Mouse (Mus musculus): ENCODE data around the gene Sugt1.

Sugt1 gene

GRCm38 (mm10) chr14:79607352-79607751 is 19.9 kb downstream of the Sugt1 start:
- DNase-seq (ENCODE audit: low spot score in 2 of 2): no peak

DNA sequence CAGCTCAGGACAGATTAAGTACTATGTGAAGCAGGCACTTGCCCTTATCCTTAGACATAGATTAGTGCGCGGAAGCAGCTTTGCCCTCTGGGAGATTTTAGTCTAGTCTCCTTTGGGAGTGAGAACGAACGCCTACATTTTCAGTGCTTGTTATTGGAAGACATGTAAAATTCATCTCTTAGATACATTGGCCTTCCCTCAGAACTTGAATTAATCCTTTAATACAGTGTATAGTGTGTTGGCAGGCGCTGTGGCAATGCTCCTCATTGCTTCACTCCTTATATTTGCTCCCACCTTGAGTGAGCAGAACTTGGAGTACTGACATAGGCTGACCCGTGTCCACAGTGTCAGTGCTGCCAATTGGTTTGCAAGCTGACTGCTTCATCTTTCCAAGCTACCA is 20.8 kb downstream of the Sugt1 start:
- no peak for DNase-seq (ENCODE audit: low spot score in 2 of 2)

DNA sequence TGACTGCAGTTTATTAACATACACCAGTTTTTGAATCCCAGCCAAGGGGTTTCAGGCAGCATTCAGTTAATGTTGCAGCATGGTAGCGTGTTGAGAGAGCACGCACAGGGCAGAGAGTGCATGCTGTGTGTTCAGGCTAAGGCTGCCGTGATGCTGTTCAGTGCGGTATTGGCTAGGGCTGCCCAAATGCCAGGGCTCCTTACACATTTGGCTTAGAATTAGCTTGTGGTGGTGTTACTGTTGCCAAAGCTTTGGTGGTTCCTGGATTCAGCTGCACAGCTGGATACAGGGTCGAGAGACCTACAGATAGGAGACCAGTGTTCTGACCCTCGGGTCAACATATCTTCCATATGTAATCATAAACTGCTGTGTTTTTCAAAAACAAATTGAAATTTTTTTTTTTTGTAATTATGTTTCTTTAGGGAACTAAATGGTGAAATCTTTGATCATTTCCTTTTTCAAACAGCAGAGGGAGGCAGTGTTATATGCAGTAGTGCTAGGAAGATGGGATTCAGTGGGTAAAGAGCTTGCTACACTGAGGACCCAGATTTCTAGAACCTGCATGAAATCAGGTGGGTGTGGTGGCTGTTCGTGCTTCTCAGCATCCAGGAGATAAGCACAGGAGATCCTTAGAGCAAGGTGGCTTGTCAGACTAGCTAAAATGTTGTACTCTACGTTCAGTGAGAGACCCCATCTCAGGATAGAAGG is 29.8 kb downstream of the Sugt1 start:
- DNase-seq (ENCODE audit: low spot score in 2 of 2): peak in 1 of 2 experiments; percentile 32

DNA sequence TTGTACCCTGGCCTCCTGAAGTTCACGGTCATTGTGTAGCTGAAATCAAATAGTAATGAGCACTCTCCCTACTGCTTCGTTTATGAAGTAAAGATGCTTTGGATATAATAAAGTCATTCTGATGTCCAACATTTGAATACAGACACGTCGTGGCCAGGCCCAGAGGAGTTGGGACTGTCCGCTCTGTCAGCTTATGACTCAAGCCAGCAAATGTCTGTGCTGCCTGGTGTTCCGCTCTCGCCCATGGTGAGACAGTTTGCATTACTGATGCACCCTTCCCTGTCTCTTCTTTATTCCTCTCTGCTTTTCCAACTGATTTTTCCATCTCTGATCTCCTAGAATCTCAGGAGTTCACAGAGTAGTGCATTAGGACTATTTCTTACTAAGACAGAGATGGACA is 32.3 kb downstream of the Sugt1 start:
- no peak for DNase-seq (ENCODE audit: low spot score in 2 of 2)

DNA sequence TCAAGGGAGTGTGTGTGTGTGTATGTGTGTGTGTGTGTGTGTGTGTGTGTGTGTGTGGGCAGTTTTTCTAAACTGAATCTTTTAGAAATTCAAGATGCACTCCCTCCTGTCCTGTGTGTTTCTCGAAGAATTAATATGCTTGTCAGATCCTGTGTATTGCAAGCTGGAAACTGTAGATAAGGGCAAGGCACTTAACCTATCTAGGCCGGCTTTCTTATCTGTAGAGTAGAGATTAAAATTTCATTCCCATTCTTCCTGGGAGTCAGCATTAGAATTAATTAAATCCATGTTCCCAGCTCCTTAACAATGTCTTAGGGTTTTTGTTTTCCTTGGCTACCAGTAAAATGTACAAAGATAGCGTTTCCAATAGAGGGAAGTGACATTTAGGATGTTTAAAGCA is 33.7 kb downstream of the Sugt1 start:
- DNase-seq (ENCODE audit: low spot score in 2 of 2): no peak

DNA sequence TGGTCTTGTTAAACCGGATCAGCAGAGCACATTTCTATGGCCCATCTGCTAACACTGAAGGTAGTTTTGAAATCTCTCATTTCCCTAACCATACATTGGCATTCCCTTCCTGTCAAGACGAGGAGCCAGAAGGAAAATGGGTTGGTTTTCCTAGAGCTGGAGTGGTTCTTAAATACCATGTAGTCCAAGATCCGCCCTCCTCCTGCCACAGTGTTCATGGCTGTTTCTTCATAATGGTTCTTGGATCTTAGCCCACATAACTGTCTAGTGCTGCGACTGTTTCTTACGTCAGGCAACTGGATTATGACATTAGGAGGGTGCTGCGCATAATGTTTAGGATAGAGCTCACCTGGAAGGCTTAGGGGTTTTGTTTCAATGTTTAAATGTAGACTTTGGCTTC is 44.8 kb downstream of the Sugt1 start:
- no peak for DNase-seq (ENCODE audit: low spot score in 2 of 2)

- DNase-seq (ENCODE audit: low spot score in 2 of 2): no peak
These were observed 45.7 kb downstream of the Sugt1 start for GRCm38 (mm10) chr14:79633196-79633595.

GRCm38 (mm10) chr14:79636814-79637213 is 49.3 kb downstream of the Sugt1 start:
- DNase-seq (ENCODE audit: low spot score in 2 of 2): no peak

DNA sequence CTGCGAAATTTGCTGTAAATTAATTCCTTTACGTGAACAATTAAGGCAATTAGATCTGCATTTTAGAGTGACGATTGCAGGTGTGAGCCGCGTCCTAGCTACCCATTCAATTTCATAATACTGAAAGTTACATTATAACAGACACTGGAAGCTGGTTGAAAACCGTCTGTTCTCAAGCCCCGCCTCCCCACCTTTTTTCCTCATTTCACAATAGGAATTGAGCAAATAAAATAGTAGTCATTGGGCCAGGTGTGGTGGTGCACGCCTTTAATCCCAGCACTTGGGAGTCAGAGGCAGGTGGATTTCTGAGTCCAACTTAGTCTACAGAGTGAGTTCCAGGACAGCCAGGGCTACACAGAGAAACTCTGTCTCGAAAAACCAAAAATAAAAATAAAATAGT is 54.6 kb downstream of the Sugt1 start:
- DNase-seq (ENCODE audit: low spot score in 2 of 2): no peak

- DNase-seq (ENCODE audit: low spot score in 2 of 2): no peak
These were observed 57.9 kb downstream of the Sugt1 start for GRCm38 (mm10) chr14:79645378-79645777.

DNA sequence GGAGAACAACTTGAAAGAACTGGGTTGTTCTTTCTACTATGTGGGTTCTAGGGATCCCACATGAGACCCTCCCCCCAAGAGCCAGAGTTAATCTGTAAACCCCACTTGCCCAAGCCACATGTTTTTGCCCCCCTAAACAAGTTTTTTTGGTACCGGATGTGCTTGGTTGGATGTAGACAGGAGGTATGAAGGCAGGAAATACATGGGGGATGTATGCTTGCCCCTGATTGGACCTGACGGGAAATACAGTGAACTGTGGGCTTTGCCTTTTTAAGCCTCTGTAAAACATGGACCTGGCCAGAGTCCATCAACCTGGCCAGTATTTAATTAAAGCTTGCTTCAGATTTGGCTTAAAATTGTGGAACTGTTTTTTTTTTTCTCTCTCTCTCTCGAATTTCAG is 62.2 kb downstream of the Sugt1 start:
- no peak for DNase-seq (ENCODE audit: low spot score in 2 of 2)

- DNase-seq (ENCODE audit: low spot score in 2 of 2): no peak
These were observed 65.2 kb downstream of the Sugt1 start for GRCm38 (mm10) chr14:79652654-79653053.

GRCm38 (mm10) chr14:79658286-79658685 is 70.8 kb downstream of the Sugt1 start:
- peak; percentile 42 to 54 for DNase-seq (ENCODE audit: low spot score in 2 of 2)

DNA sequence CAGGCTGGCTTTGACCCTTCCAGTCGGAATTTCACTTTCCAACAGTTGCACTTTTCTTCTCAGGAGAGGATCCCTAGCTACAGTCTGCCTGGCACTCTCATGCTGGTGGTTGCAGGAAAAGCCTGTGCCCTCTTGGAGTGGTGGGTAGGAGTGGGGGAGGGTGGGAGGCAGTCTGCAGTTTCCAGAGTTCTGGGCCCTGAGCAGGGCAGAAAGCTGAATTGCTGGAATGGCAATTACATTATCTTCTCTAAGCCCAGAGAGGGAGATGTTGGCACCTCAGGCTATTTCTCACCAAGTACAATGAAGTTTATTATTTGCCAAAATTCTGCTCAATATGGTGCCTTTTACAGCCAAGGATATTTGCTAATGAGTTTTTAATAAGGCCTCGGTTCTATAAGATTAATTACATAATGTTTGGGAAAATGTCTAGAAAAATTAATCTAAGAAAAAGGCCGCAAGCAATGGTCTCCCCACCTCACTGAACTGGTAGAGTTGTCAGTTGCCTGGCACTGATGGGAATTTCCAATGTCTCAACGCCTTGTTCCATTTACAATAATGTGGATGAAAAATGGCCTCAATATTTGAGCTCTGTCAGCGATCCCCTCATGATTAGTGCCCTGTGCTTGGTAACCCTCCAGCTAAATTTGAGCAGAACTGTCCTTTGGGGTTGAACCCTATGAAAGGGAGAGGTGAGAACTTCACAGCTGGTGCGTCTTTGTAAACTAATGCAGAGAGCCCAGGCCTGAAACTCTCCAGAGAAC is 71.4 kb downstream of the Sugt1 start:
- DNase-seq (ENCODE audit: low spot score in 2 of 2): no peak

DNA sequence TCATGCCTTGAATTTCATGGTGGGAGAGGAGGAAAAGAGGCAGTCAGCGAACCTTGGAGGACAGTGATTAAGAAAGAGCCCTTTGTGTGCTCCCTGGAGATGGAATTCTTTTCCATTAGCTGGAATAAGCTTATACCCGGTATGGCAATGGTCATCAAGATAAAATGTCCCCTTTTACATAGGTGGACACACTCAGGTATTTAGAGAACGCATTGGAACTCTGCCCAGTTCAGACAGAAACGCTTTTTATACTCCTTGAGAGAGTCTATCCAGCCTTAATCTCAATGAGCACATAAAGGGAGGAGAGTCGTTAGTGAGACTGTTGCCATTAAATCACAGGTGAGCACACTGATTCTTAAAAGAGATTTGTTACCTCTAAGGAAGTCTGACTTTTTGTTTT is 73.0 kb downstream of the Sugt1 start:
- DNase-seq (ENCODE audit: low spot score in 2 of 2): no peak

DNA sequence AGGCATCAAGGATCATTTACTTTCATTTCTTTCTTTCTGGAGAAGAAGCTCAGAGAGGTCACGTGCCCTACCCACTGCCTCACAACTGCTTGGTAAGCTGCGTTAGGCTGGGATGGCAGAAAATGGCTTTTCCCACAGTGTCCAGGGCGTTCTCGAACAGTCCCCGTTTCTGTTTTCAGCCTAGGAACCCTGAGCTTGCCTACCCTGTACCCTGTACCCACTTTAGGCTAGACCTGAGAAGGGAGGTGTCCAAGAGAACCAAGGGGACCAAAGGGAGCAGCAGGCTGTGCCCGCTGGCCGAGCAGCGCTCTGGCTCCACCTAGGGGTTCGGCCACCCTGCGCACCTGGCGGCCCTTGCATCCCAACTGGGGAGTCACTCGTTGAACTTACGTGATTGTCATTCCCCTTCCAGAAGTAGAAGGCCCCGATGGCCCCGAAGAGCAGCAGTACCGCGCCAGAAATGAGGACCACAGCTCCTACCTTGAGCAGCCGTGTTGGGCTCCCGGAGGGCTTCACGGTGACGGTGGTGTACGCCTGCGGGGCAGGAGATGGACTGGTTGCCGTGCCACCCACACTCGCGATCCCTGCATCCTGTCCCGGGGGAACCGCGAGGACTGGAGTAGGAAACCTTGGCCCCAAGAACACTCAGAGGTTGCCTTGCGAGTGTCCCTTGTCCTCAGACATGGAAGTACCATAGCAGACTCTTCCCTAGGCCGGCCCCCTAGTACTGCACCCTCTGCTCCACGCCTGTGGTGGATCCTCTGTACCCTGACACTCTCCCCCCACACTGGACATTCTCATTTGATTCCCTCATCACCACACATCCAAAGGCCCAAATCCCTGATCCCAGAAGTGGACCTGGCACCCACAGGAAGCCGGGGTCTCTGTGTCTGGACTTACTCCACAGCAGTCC is 73.8 kb downstream of the Sugt1 start:
- peak in 1 of 2 experiments; percentile 50 for DNase-seq (ENCODE audit: low spot score in 2 of 2)

GRCm38 (mm10) chr14:79662001-79662400 is 74.5 kb downstream of the Sugt1 start, which contains the start of gene Cnmd:
Cnmd (minus strand) TSS chr14:79662170.
- DNase-seq (ENCODE audit: low spot score in 2 of 2): no peak

GRCm38 (mm10) chr14:79671008-79671407 is 83.5 kb downstream of the Sugt1 start:
- no peak for DNase-seq (ENCODE audit: low spot score in 2 of 2)

DNA sequence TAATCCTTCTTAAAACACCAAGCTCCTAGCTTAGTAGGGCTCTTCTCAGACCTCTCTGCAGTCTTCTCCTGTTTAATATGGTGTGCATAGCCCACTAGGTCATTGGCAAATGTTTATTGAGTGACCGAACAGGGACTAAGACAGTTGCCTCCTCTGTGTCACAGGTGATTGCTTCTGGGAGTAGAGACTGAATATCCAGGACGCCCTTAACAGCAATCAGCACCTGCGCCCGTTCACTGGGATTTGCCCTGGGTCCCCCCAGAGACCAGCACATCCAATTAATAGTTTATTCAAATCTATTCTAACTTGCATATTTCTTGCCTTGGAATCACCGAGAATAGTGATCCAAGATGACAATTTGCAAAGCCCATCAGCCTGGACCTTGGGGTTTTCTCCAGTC is 85.1 kb downstream of the Sugt1 start:
- DNase-seq (ENCODE audit: low spot score in 2 of 2): no peak

DNA sequence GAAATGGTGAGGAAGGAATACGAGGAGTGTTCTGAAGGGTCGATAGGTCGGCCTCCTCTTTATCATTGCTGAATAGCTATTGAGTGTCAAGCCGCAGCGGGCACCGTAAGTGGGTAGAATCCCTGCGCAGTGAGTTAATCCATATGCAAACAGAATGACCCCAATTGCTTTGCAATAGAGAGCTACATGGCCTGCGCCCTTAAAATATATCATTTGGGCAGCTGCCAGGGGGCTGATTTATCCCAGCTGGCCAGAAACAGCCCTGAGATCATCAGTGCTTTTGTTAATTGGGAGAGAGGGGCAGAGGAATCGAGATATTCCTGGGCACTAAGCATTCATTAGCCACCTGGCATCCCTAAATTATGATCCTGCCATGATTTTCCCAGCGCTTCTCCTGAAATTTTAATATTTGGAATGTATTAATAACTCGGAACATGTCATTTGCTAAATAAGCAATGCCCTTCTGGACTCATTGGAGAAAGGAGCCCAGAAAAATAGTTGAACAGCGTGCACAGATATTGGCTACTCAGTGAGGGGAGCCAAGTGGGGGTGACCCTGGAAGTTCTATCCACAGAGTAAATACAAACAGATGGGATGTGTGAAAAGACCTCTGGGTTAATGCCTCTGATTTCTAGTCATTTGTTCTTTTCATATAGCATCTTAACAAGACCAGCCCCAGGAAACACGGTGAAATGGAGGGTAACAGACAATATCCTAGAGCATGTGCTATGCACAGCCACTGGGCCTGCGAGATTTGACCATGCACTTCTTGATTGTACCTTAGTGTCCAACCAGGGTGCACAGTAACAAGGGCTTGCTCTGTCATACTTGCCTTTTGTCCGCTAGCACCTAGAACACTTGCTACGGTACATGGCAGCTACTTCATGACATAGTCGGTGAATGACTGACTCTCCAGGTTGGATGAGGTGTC is 85.9 kb downstream of the Sugt1 start:
- DNase-seq (ENCODE audit: low spot score in 2 of 2): peak in 1 of 2 experiments; percentile 4

- DNase-seq (ENCODE audit: low spot score in 2 of 2): peak in 1 of 2 experiments; percentile 2
These were observed 89.7 kb downstream of the Sugt1 start for GRCm38 (mm10) chr14:79677108-79677753.
